Mouse (Mus musculus) liver, embryonic 13.5 days (tissue): ENCODE results near the gene Olfr1380. TPM values are rescaled to one million over a fixed set of nuclear protein-coding genes. Genes with fewer than 3 reads are reported as not detected.
"Not testable (repeated sequence)": the region's sequence is repeated elsewhere in the genome, so short reads cannot be mapped to it uniquely, and the experiment has no call there.

Experiments
- ATAC-seq: fragments of 200-750 bp; cut with Nextera tagmentation; 2 replicates; pipeline ENCODE4 v1.8.0; 2017; ENCODE audit warnings: low read depth, mild to moderate bottlenecking, moderate number of reproducible peaks, moderate library complexity
- DNase-seq: peaks from one replicate; pipeline ENCODE4 v3.0.0; 2022
- H3K27ac ChIP-seq: fragments of 300-500 bp; sonication (generic); 2 replicates; pipeline ENCODE4 v1.5.1; 2015; ENCODE audit warnings: moderate library complexity, mild to moderate bottlenecking, inconsistent platforms
- H3K27me3 ChIP-seq: fragments of 300-500 bp; sonication (generic); 2 replicates; pipeline ENCODE4 v1.6.1; 2015; ENCODE audit warnings: mild to moderate bottlenecking, inconsistent platforms
- H3K36me3 ChIP-seq: fragments of 300-500 bp; sonication (generic); 2 replicates; pipeline ENCODE4 v1.6.1; 2015; ENCODE audit warnings: mild to moderate bottlenecking, inconsistent platforms
- H3K4me1 ChIP-seq: fragments of 300-500 bp; sonication (generic); replicated peaks from 2 replicates; pipeline ENCODE4 v1.6.1; 2015; ENCODE audit warnings: inconsistent platforms
- H3K4me2 ChIP-seq: fragments of 300-500 bp; sonication (generic); 2 replicates; pipeline ENCODE4 v1.6.1; 2015; ENCODE audit warnings: inconsistent platforms, mild to moderate bottlenecking, moderate library complexity
- H3K4me3 ChIP-seq: fragments of 300-500 bp; sonication (generic); replicated peaks from 2 replicates; pipeline ENCODE4 v1.5.1; 2015; ENCODE audit warnings: mild to moderate bottlenecking, inconsistent platforms
- H3K9ac ChIP-seq: fragments of 300-500 bp; sonication (generic); 2 replicates; pipeline ENCODE4 v1.6.1; 2015; ENCODE audit warnings: mild to moderate bottlenecking, inconsistent platforms
- H3K9me3 ChIP-seq: fragments of 300-500 bp; sonication (generic); replicated peaks from 2 replicates; pipeline ENCODE4 v1.6.1; 2016; ENCODE audit warnings: inconsistent platforms
- WGBS: fragments of 180-500 bp; shearing (Covaris S2); methylation state at CpG from one replicate; pipeline ENCODE4 v1.1.7; 2015; ENCODE audit not compliant: insufficient replicate concordance; 5-methylcytosine and 5-hydroxymethylcytosine counted together
- polyA plus RNA-seq: library from polyadenylated mRNA; unstranded; fragments of >200 nt; fragmentation: Nextera tagmentation; extraction: Ambion mirVana; gene quantifications from 2 replicates; pipeline ENCODE4 v1.2.1, GENCODE M21; 2015

Gene Olfr1380
- not detected in 2 replicates for polyA plus RNA-seq

DNA sequence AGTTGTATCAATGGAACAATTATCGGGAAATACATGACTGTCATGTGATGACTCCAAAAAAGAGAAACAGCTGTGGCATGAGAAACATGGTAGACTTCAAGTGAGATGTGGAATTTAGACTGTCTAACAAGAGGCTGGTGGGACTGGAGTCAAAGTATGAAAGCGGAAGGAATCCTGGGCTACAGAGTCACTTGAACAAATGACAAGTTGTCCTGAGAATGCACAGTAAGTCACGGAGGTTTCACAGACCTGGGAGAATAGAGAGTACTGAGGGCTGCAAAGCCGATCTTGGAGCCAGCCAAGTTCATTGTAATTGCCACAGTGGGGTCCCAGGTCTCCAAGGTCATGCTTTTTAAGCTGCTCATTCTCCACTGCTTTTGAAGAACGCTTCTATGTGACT, at the start of gene Olfr1380:
TSS of gene Olfr1380 (plus strand) at position 301 of the 400 bp plus-strand sequence.
- H3K4me1 ChIP-seq, H3K36me3 ChIP-seq, H3K9me3 ChIP-seq, H3K4me2 ChIP-seq, DNase-seq, ATAC-seq, H3K27me3 ChIP-seq, H3K9ac ChIP-seq, H3K4me3 ChIP-seq, H3K27ac ChIP-seq: not testable (repeated sequence)
- 61% methylated on average over 5 of the region's 5 CpGs for WGBS

DNA sequence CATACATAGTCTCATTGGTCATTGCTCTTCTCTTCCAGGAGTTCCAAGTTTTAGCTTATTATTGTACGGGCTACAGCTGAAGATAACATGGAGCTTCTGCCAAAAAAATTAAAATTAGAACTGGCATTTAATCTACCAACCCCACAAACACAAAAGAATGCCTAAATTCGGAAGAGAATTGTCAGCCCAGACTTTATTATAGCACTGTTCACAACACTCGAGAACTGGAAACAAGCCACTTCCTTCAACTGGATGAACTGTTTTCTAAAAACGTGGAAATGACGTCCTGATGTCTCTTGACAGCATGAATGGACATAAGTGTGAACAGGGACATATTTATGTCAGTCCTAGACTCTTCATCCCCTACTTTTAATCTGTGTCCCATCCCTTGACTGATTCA, 38.6 kb upstream of the Olfr1380 start:
- H3K9ac ChIP-seq, result no peak overlapping the region
- no peaks in the 10 kb centered on the region for H3K36me3 ChIP-seq
- no peak overlapping the region for H3K4me3 ChIP-seq
- H3K27ac ChIP-seq, result no peak overlapping the region
- no peaks in the 10 kb centered on the region for H3K4me1 ChIP-seq
- H3K4me2 ChIP-seq, result no peak overlapping the region
- no peaks in the 10 kb centered on the region for H3K9me3 ChIP-seq
- 41% methylated on average over 5 of the region's 5 CpGs for WGBS
- H3K27me3 ChIP-seq, result no peaks in the 10 kb centered on the region
- ATAC-seq (no peak), DNase-seq (no peak)

- DNase-seq (no peak), ATAC-seq (no peak)
- Histone ChIP-seq H3K36me3 (no peaks in the 10 kb centered on the region), H3K4me1 (no peaks in the 10 kb centered on the region), H3K9ac (no peak within 1 kb of the TSS), H3K9me3 (no peaks in the 10 kb centered on the region), H3K4me2 (no peak within 1 kb of the TSS), H3K27ac (no peak within 1 kb of the TSS), H3K27me3 (no peaks in the 10 kb centered on the region), H3K4me3 (no peak within 1 kb of the TSS)
Observed at GRCm38 (mm10) chr11:49519348-49519747, 37.3 kb upstream of the Olfr1380 start, which contains the start of gene Olfr1383. Gene Olfr1383 (plus strand): TSS chr11:49519648.

- Histone ChIP-seq H3K4me1 (no peaks in the 10 kb centered on the region), H3K9ac (no peak within 1 kb of the TSS), H3K36me3 (no peaks in the 10 kb centered on the region), H3K27me3 (no peaks in the 10 kb centered on the region), H3K4me2 (no peak within 1 kb of the TSS), H3K27ac (no peak within 1 kb of the TSS), H3K9me3 (no peaks in the 10 kb centered on the region), H3K4me3 (no peak within 1 kb of the TSS)
- no peak for DNase-seq
- 63% methylated on average over 3 of the region's 3 CpGs for WGBS
- no peak for ATAC-seq
Observed at GRCm38 (mm10) chr11:49527947-49528346, 28.7 kb upstream of the Olfr1380 start, which contains the start of gene Olfr1382. Gene Olfr1382 (plus strand): TSS chr11:49528247.

DNA sequence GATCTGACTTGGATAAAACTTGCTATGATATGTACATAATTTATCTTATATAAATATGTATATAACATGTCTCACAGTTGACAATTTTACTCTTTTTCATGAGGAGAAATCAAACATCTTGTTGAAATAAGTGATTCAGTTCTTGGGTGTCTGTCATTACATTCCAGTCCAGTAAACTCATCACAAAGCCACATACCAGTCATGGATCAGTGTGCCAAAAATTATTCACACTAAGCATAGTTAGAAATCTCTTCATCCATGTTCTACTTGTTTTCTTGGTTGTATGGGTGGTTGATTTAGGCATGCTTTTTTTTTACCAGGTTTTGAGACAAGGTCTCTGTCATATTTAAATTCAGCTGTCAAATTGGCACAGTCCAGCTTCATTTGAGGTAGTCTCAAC, 23.9 kb upstream of the Olfr1380 start:
- no peaks in the 10 kb centered on the region for H3K9me3 ChIP-seq
- H3K4me3 ChIP-seq, result no peak overlapping the region
- no peaks in the 10 kb centered on the region for H3K4me1 ChIP-seq
- H3K9ac ChIP-seq, result no peak overlapping the region
- DNase-seq (no peak), ATAC-seq (no peak)
- H3K4me2 ChIP-seq, result no peak overlapping the region
- H3K36me3 ChIP-seq, result no peaks in the 10 kb centered on the region
- no peak overlapping the region for H3K27ac ChIP-seq
- H3K27me3 ChIP-seq, result no peaks in the 10 kb centered on the region

- not testable (repeated sequence) for H3K9me3 ChIP-seq, H3K4me2 ChIP-seq, H3K27me3 ChIP-seq, H3K4me3 ChIP-seq, H3K9ac ChIP-seq, ATAC-seq, H3K27ac ChIP-seq, DNase-seq, H3K4me1 ChIP-seq, H3K36me3 ChIP-seq
- WGBS, result 69% methylated on average over 2 of the region's 2 CpGs
Observed at GRCm38 (mm10) chr11:49536631-49537030, 20.0 kb upstream of the Olfr1380 start.

DNA sequence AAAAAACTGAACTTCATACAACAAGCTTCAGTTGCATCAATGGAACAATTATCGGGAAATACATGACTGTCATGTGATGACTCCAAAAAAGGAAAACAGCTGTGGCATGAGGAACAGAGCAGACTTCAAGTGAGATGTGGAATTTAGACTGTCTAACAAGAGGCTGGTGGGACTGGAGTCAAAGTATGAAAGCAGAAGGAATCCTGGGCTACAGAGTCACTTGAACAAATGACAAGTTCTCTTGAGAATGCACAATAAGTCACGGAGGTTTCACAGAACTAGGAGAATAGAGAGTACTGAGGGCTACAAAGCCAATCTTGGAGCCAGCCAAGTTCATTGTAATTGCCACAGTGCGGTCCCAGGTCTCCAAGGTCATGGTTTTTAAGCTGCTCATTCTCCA, 13.5 kb upstream of the Olfr1380 start, which contains the start of gene Olfr1381:
TSS of gene Olfr1381 (plus strand) at position 301 of the 400 bp plus-strand sequence.
- DNase-seq, H3K27ac ChIP-seq, H3K36me3 ChIP-seq, H3K4me1 ChIP-seq, H3K4me2 ChIP-seq, ATAC-seq, H3K27me3 ChIP-seq, H3K9me3 ChIP-seq, H3K9ac ChIP-seq, H3K4me3 ChIP-seq: not testable (repeated sequence)
- WGBS, result 63% methylated on average over 3 of the region's 3 CpGs

DNA sequence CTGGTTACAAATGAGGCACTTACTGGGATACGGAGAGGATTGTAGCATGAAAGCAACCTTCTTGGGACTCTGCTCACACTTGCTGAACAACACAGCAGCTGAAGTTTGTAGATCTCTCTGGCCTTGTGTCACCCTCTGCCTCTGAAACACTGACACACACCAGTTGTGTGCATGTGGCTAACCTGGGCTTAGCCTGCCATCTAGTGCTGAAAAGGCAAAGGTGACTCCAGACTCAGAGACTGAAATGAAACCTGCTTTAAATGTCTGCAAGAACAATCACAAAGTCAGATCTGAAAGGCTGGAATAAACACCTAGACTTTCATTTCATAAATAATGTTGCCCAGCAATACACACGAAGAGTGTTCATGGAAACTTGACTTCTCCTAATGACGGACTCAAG, 2.6 kb upstream of the Olfr1380 start:
- DNase-seq, result not testable (repeated sequence)
- 55% methylated on average over 3 of the region's 3 CpGs for WGBS

DNA sequence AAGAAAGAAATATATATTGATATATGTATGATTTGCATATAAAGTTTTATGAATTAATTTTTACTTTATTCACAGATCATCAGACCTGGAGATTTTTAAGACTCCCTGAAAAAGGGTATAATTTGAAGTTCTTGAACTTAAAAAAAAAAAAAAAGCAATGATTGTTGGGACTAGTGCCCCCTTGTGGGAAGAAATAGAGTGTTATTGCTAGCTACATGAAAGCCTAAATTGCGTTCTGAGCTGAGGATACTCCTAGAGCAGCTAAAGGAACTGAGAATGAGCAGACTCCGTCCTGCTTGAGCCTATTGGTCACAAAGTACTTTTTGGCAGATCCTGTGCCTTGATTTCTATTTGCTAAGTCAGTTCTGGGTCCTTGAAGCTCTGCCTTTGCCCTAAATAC, 18.4 kb downstream of the Olfr1380 start:
- not testable (repeated sequence) for H3K9me3 ChIP-seq, H3K27ac ChIP-seq, H3K36me3 ChIP-seq, H3K4me1 ChIP-seq, H3K9ac ChIP-seq, H3K27me3 ChIP-seq, H3K4me3 ChIP-seq, H3K4me2 ChIP-seq, ATAC-seq, DNase-seq
- 24% methylated on average over 2 of the region's 2 CpGs for WGBS

More for the DNA sequence above, 2.6 kb upstream of the Olfr1380 start:
- not testable (repeated sequence) for H3K4me1 ChIP-seq, H3K27me3 ChIP-seq, H3K36me3 ChIP-seq, H3K9ac ChIP-seq, H3K27ac ChIP-seq, H3K4me2 ChIP-seq, H3K9me3 ChIP-seq, ATAC-seq, H3K4me3 ChIP-seq

DNA sequence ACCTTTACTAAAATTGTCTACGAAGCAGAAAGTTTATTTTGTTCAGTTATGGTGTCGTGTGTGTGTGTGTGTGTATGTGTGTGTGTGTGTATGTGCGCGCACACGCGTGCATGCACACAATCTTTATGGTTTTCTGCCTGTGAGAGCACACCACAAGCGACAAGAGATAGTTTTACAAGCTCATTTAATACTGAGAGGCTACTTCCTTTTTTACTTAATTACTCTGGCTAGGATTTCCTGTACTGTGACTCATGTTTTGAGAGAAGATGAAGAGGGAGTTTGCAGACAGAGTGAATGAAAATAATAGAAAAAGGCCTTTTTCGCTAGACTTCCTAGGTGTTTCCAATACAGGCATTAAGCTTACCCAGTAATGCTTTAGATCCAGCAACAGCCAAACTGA, 23.8 kb downstream of the Olfr1380 start:
- H3K36me3 ChIP-seq, ATAC-seq, H3K9ac ChIP-seq, H3K27ac ChIP-seq, H3K4me1 ChIP-seq, DNase-seq, H3K27me3 ChIP-seq, H3K4me2 ChIP-seq, H3K4me3 ChIP-seq, H3K9me3 ChIP-seq: not testable (repeated sequence)
- 51% methylated on average over 8 of the region's 8 CpGs for WGBS

GRCm38 (mm10) chr11:49590213-49590612, 33.5 kb downstream of the Olfr1380 start:
- DNase-seq (no peak), ATAC-seq (no peak)
- Histone ChIP-seq H3K27me3 (no peaks in the 10 kb centered on the region), H3K27ac (no peak overlapping the region), H3K9ac (no peak overlapping the region), H3K4me3 (no peak overlapping the region), H3K4me1 (no peaks in the 10 kb centered on the region), H3K4me2 (no peak overlapping the region), H3K36me3 (no peaks in the 10 kb centered on the region), H3K9me3 (no peaks in the 10 kb centered on the region)
- 74% methylated on average over 19 of the region's 19 CpGs for WGBS

GRCm38 (mm10) chr11:49597149-49597548, 40.5 kb downstream of the Olfr1380 start:
- 47% methylated on average over 2 of the region's 2 CpGs for WGBS

More at GRCm38 (mm10) chr11:49597149-49597548, 40.5 kb downstream of the Olfr1380 start:
- not testable (repeated sequence) for DNase-seq, H3K27me3 ChIP-seq, H3K36me3 ChIP-seq, H3K9me3 ChIP-seq, H3K4me1 ChIP-seq, H3K4me3 ChIP-seq, ATAC-seq, H3K27ac ChIP-seq, H3K9ac ChIP-seq, H3K4me2 ChIP-seq
